Mouse (Mus musculus) liver, embryonic 16.5 days (tissue): ENCODE data around the gene Rnf183. TPM values are rescaled to one million over a fixed set of nuclear protein-coding genes. Genes with fewer than 3 reads are reported as not detected.
A peak's percentile ranks its signal among the peaks of the same experiment; 100 is the strongest.
"Not testable (repeated sequence)": the region's sequence is repeated elsewhere in the genome, so short reads cannot be mapped to it uniquely, and the experiment has no call there.

Experiments used
- ATAC-seq: fragments of 200-750 bp; cut with Nextera tagmentation; 2 replicates; pipeline ENCODE4 v1.8.0; 2017; ENCODE audit warnings: low read depth, mild to moderate bottlenecking, moderate number of reproducible peaks, moderate library complexity
- H3K27ac ChIP-seq: fragments of 300-500 bp; sonication (generic); 2 replicates; pipeline ENCODE4 v1.5.1; 2014; ENCODE audit warnings: mild to moderate bottlenecking, low read length
- H3K27me3 ChIP-seq: fragments of 300-500 bp; sonication (generic); 2 replicates; pipeline ENCODE4 v1.6.1; 2014; ENCODE audit warnings: low read depth, low read length, mixed read lengths; ENCODE audit not compliant: control insufficient read depth, insufficient read depth
- H3K36me3 ChIP-seq: fragments of 300-500 bp; sonication (generic); 2 replicates; pipeline ENCODE4 v1.6.1; 2014; ENCODE audit warnings: mild to moderate bottlenecking; ENCODE audit not compliant: control insufficient read depth, insufficient read depth
- H3K4me1 ChIP-seq: fragments of 300-500 bp; sonication (generic); 2 replicates; pipeline ENCODE4 v1.6.1; 2014; ENCODE audit warnings: low read depth, low read length, mixed read lengths; ENCODE audit not compliant: control insufficient read depth
- H3K4me2 ChIP-seq: fragments of 300-500 bp; sonication (generic); 2 replicates; pipeline ENCODE4 v1.6.1; 2014; ENCODE audit warnings: low read depth, low read length, mixed read lengths
- H3K4me3 ChIP-seq: fragments of 300-500 bp; sonication (generic); 2 replicates; pipeline ENCODE4 v1.5.1; 2014; ENCODE audit warnings: low read depth, mild to moderate bottlenecking, low read length
- H3K9ac ChIP-seq: fragments of 300-500 bp; sonication (generic); 2 replicates; pipeline ENCODE4 v1.6.1; 2014; ENCODE audit warnings: low read depth, low read length
- H3K9me3 ChIP-seq: fragments of 300-500 bp; sonication (generic); replicated peaks from 2 replicates; pipeline ENCODE4 v1.6.1; 2016; ENCODE audit warnings: low read length; ENCODE audit not compliant: control insufficient read depth
- WGBS: fragments of 180-500 bp; shearing (Covaris S2); extraction: QIAGEN DNeasy Blood & Tissue Kit; methylation state at CpG from one replicate; pipeline ENCODE4 v1.1.7; 2014; ENCODE audit not compliant: insufficient replicate concordance; 5-methylcytosine and 5-hydroxymethylcytosine counted together
- polyA plus RNA-seq: library from polyadenylated mRNA; unstranded; fragments of >200 nt; fragmentation: Nextera tagmentation; extraction: Ambion mirVana; gene quantifications from 2 replicates; pipeline ENCODE4 v1.2.1, GENCODE M21; 2015

Rnf183 gene
- polyA plus RNA-seq, result not detected in 2 replicates

DNA sequence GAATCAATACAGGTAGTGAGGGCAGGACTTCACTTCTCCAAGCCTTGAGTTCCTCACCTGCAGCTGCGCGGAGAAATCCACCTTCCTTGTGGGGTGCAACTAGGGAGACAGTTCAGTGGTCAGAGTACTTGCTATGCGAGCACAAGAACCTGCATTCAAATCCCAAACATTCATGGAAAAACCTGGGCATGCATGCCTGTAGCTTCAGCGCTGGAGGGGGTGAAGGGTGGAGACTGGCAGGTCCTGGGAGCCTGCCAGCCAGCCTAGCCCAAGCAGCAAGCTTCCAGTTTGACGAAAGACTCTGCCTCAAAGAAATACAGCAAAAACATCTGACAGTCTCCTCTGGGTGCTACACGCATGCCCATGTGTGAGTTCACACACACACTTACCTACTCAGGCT lies at the start of gene Rnf183:
Gene Rnf183 (minus strand): TSS at position 172 of the 400 bp plus-strand sequence.
- H3K9ac ChIP-seq, result no peak within 1 kb of the TSS
- H3K4me3 ChIP-seq, result no peak within 1 kb of the TSS
- WGBS, result 69% methylated on average over 6 of the region's 6 CpGs
- no peak for ATAC-seq
- H3K9me3 ChIP-seq, result no peaks in the 10 kb centered on the region
- H3K4me2 ChIP-seq, result no peak within 1 kb of the TSS
- peaks cover 13% of the 10 kb centered on the region for H3K4me1 ChIP-seq
- no peaks in the 10 kb centered on the region for H3K36me3 ChIP-seq
- H3K27me3 ChIP-seq, result no peaks in the 10 kb centered on the region
- H3K27ac ChIP-seq, result no peak within 1 kb of the TSS

DNA sequence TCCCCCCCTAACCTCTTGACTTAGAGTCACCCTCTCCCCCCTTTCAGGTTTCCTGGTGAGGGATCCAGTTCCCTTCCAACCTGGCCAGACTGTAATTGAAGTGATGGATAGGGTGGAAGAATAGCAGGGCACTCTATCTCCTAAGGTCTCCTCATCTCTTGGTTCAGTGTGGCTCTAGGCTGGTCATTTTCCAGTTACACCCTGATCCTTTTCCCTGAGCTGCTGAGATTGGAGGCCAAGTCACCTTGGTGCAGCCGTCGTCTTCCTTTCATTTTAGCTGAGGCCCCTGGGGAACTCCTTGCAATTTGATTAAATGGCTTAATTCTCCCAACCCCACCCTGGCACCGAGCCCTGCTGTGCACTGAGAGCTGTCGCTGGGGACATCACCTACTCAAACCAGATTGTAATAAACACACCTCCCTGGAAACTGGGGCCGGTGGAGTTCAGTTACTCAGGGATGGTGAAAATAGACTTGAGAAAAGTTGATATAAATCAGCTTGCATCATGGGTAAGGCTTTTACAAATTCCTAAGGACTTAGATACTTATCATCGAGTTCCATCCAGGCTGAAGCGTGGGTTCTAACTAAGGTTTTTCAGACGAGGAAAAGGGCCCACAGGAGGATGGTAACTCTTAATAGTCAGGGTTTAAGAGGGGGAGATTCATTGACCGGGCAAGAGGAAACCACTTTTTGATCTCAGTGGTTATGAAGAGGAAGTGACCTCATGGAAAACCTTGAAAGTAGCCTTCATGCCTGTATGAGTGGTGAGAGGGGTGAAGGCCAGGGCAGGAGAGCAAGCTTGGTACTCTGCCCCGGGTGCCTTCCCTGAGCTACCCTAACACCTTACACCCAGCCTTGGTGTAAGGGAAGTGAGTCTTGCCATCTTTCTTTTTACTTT lies 45.9 kb upstream of the Rnf183 start:
- H3K4me2 ChIP-seq, result no peak overlapping the region
- no peaks in the 10 kb centered on the region for H3K36me3 ChIP-seq
- WGBS, result 19% methylated on average over 10 of the region's 10 CpGs
- peaks cover 33% of the 10 kb centered on the region for H3K27me3 ChIP-seq
- peaks cover 18% of the 10 kb centered on the region for H3K4me1 ChIP-seq
- 0 out of 2 replicates have a peak, but pooled peaks have one; percentile 2 for ATAC-seq
- H3K27ac ChIP-seq, result no peak overlapping the region
- no peak overlapping the region for H3K9ac ChIP-seq
- no peaks in the 10 kb centered on the region for H3K9me3 ChIP-seq
- H3K4me3 ChIP-seq, result no peak overlapping the region

DNA sequence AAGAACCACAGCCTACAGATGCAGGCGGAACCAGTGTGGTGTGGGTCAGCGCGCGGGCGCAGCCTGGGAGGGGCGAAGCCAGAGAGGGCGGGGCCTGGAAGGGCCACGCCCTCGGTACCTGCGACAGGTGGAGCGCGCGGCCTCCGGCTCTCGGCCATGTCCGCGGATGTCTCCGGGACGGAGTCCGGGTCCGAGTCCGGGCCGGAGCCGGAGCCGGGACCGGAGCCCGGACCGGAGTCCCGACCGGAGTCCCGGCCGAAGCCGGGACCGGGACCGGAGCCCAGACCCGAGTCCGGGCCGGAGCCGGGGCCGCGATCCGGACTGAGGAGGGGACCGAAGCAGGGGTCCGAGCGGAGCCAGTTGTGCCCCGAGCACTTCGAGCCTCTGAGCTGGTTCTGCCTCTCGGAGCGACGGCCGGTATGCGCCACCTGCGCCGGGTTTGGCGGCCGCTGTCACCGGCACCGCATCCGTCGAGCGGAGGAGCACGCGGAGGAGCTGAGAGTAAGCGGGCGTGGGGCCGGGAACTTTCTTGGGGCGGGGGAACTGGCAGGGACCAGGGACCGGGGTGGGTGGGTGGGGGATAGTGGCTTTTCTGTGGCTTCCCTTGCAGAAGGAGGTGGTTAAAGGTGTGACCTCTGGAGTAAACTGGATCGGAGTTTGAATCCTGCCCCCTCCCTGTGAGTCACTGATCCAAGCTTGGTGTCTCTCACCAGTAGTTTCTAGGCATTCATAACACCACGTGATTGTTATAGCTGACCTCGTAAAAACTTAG lies 45.1 kb upstream of the Rnf183 start, which contains the start of gene Bspry:
Gene Bspry (plus strand): TSS at position 117 of the 772 bp plus-strand sequence.
- WGBS, result 2% methylated on average over 71 of the region's 71 CpGs
- peak within 1 kb of the TSS; percentile 56 for H3K4me3 ChIP-seq
- H3K27me3 ChIP-seq, result peaks cover 33% of the 10 kb centered on the region
- no peak within 1 kb of the TSS for H3K27ac ChIP-seq
- peak; percentile 71 for ATAC-seq
- no peaks in the 10 kb centered on the region for H3K36me3 ChIP-seq
- H3K4me2 ChIP-seq, result peak within 1 kb of the TSS; percentile 85
- peaks cover 10% of the 10 kb centered on the region for H3K4me1 ChIP-seq
- H3K9ac ChIP-seq, result no peak within 1 kb of the TSS; the same call in 1 of the 2 replicates
- no peaks in the 10 kb centered on the region for H3K9me3 ChIP-seq

DNA sequence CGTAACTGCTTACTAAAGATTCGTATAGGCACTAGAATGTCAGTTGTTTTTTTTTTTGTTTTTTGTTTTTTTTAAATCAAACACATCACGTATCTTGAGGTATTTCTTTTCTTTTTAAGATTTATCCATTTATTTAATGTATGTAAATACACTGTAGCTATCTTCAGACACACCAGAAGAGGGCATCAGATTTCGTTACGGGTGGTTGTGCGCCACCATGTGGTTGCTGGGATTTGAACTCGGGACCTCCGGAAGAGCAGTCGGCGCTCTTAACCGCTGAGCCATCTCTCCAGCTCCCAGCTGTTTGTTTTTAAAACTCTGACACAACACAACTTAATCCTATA lies 44.5 kb upstream of the Rnf183 start:
- not testable (repeated sequence) for H3K27ac ChIP-seq, H3K9ac ChIP-seq, H3K9me3 ChIP-seq, H3K36me3 ChIP-seq, H3K4me1 ChIP-seq
- H3K4me2 ChIP-seq, result peak overlapping the region; percentile 85
- ATAC-seq, result peak; percentile 35; the same call in 1 of the 2 replicates
- H3K4me3 ChIP-seq, result peak overlapping the region; percentile 56
- H3K27me3 ChIP-seq, result peaks cover 33% of the 10 kb centered on the region
- 10% methylated on average over 11 of the region's 11 CpGs for WGBS

DNA sequence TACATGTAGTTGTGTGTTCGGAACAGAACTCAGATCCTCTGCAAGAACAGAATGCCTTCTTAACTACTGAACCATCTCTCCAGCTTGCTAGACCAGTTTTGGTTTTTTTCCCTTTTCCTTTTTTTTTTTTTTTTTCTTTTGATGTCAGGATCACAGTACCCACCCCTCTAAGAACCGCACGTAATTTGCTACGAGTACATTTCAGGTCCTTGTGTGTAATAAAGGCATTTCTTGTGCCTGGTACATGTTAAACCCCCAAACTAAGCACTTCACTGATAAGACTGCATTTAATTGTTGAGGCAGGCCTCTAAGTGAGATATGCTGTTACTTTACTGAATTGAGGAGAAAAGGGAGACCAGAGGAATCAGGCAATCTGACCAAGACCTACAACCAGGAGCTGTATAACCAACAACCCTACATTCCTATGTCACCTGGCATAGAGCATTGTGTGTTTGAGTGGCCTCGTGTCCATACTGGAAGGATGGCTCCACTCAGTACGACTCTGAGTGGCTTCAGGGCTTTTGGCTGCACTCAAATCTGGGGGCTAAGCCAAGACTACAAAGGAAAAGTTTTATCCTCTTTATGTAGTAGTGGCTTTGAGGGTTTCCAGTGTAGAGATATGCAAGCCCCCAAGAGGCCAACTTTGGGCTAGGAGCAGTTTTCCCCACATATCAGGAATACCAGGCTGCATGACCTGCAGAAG lies 42.6 kb upstream of the Rnf183 start:
- no peak overlapping the region for H3K9ac ChIP-seq
- no peak for ATAC-seq
- H3K9me3 ChIP-seq, result no peaks in the 10 kb centered on the region
- H3K27me3 ChIP-seq, result peaks cover 33% of the 10 kb centered on the region
- H3K4me3 ChIP-seq, result no peak overlapping the region
- no peaks in the 10 kb centered on the region for H3K36me3 ChIP-seq
- WGBS, result 70% methylated on average over 6 of the region's 6 CpGs
- H3K27ac ChIP-seq, result no peak overlapping the region
- H3K4me2 ChIP-seq, result no peak overlapping the region
- peaks cover 7% of the 10 kb centered on the region for H3K4me1 ChIP-seq

DNA sequence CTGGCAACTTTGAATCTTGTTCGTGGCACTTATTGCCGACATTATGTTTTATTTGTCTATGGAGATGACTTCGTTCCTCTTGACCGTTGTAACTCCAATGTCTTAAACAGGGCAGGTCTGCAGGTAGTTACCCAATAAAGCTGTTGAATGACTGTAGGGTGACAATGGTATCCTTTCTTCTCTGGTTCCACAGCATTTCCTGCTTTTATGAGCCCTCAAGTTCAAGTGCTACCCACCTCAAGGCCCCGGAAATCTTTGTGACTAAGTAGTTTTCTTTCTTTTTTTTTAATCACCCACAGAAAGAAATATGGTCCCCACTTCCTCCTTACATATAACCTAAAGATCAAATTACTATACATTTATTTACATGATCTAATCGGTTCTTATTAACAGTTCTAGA lies 40.7 kb upstream of the Rnf183 start:
- WGBS, result 68% methylated on average over 6 of the region's 6 CpGs
- ATAC-seq, result no peak

DNA sequence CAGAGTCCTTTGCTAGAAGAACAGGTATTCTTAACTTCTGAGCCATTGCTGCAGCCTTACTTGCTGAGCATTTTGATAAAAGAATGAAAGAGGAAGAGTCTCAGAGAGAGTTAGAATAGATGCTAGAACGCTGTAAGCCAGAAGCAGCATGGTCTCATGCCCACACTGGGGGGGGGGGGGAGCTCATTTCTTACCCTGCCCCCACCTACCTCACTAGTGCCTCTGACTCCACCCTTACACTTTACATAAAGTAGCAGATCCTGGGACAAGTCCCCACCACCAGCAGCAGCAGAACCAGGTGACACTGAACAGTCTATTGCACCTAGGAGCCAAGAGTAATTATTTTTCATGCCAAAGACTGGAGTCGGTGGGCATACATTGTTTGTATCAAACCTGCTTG lies 40.1 kb upstream of the Rnf183 start:
- WGBS, result 73% methylated on average over 2 of the region's 2 CpGs
- no peaks in the 10 kb centered on the region for H3K36me3 ChIP-seq
- H3K9ac ChIP-seq, result no peak overlapping the region
- peaks cover 12% of the 10 kb centered on the region for H3K4me1 ChIP-seq
- ATAC-seq, result no peak
- H3K27me3 ChIP-seq, result peaks cover 10% of the 10 kb centered on the region
- no peak overlapping the region for H3K27ac ChIP-seq
- H3K4me3 ChIP-seq, result no peak overlapping the region
- no peaks in the 10 kb centered on the region for H3K9me3 ChIP-seq
- no peak overlapping the region for H3K4me2 ChIP-seq

More for the DNA sequence above, 40.7 kb upstream of the Rnf183 start:
- H3K9ac ChIP-seq, result no peak overlapping the region
- H3K4me1 ChIP-seq, result peaks cover 7% of the 10 kb centered on the region
- H3K27ac ChIP-seq, result no peak overlapping the region
- H3K27me3 ChIP-seq, result peaks cover 16% of the 10 kb centered on the region
- no peak overlapping the region for H3K4me3 ChIP-seq
- H3K36me3 ChIP-seq, result no peaks in the 10 kb centered on the region
- no peaks in the 10 kb centered on the region for H3K9me3 ChIP-seq
- H3K4me2 ChIP-seq, result no peak overlapping the region

DNA sequence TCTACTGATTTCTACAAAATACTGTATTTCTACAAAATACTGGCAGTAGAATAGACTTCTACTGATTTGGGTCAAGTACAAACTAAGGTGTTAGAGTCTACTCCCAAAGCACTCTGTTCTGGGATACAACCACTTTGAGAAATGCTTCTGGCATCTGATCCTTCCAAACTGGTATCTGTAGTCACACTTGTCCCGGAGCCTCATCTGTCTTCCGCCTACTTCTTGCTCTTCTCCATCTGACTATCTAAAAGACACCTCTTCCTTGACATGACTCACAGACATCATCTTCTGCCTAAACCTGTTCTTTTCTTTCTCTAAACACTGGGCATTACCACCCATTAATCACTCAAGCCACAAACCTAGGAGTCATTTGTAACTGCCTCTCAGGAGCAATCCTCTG lies 37.0 kb upstream of the Rnf183 start:
- H3K9me3 ChIP-seq, result no peaks in the 10 kb centered on the region
- H3K4me2 ChIP-seq, result no peak overlapping the region
- H3K36me3 ChIP-seq, result no peaks in the 10 kb centered on the region
- H3K9ac ChIP-seq, result no peak overlapping the region
- H3K4me1 ChIP-seq, result peaks cover 5% of the 10 kb centered on the region
- H3K4me3 ChIP-seq, result no peak overlapping the region
- H3K27me3 ChIP-seq, result no peaks in the 10 kb centered on the region
- no peak overlapping the region for H3K27ac ChIP-seq
- no peak for ATAC-seq
- WGBS, result 79% methylated on average over 2 of the region's 2 CpGs
